Mouse (Mus musculus): ENCODE data around the gene P2ry14. TPM values are rescaled to one million over a fixed set of nuclear protein-coding genes. Genes with fewer than 3 reads are reported as not detected.

Gene P2ry14
- polyA plus RNA-seq (2012; rRNA removed): 3.9 and 5.3 TPM in 2 replicates

DNA sequence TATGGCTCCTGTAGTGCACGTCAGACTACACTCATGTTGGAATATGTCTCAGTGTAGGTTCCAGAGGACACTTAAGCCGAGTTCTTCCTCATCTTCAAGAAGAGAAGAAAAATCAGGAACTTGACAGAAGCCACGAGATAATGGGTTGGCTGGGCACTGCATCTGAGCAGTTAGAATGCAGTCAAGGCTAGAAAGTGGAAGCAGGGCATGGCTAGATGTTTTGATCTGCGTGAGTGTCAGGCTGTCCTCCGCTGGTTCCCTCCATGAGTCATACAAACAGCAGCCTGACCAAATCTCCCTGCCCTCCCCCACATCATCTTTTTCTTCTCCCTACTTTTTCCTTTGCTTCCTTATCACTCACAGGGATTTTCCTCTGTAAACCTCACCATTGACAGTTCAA, at the start of gene P2ry14:
Gene P2ry14, minus strand, starts transcription at position 195 of the 400 bp plus-strand sequence.
- H3K4me3 ChIP-seq (ENCODE audit: control insufficient read depth, insufficient read depth, low read length): no peak within 1 kb of the TSS
- H3K27me3 ChIP-seq (ENCODE audit: control insufficient read depth, insufficient read depth, low read length): no peaks in the 10 kb centered on the region
- no peaks in the 10 kb centered on the region for H3K4me1 ChIP-seq (replicated peaks; ENCODE audit: control insufficient read depth, insufficient read depth, low read length)
- 39% methylated on average over 5 of the region's 5 CpGs for WGBS
- no peak for DNase-seq
- TF ChIP-seq CTCF (IDR thresholded peaks at IDR 0.05; ENCODE audit: borderline replicate concordance, control insufficient read depth, extremely low read depth, insufficient read depth, low read length, poor library complexity): no peak
- no peak for TF ChIP-seq POLR2A (IDR thresholded peaks at IDR 0.05; ENCODE audit: control insufficient read depth, extremely low read depth, insufficient read depth, low read length, poor library complexity)
- no peak within 1 kb of the TSS for H3K27ac ChIP-seq (ENCODE audit: control insufficient read depth, insufficient read depth, low read length)
- H3K36me3 ChIP-seq (ENCODE audit: control insufficient read depth, insufficient read depth, low read length): no peaks in the 10 kb centered on the region

DNA sequence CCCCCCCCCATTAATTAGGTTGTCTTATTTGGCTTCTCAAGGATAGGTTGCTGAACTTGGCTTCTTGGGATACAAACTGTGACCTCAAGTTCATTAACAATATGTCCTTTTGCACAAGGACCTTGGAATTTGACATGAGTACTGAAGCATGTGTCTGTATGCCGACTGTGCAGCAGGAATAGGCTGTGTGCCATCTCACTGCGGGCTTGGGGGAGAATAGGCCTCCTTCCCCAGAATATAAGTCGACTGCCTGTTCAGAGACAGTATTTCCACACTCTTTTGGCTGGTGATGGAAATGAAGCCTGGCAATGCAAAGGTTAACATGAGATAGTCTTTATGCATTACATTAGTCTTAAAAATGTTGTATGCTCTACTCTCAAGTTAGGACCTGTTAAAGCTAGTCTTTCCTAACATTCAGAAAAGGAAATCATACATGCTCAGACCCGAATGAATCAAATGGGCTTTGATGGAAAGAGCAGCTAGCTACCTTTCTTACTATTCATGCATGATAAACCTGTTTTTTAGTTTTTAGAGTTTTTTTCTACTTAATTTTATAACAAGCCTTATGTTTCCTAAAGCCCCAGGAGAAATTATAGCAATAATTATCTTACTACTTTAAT, 44.0 kb upstream of the P2ry14 start:
- peaks cover 14% of the 10 kb centered on the region for H3K4me1 ChIP-seq (replicated peaks; ENCODE audit: control insufficient read depth, insufficient read depth, low read length)
- no peaks in the 10 kb centered on the region for H3K36me3 ChIP-seq (ENCODE audit: control insufficient read depth, insufficient read depth, low read length)
- no peak for TF ChIP-seq POLR2A (IDR thresholded peaks at IDR 0.05; ENCODE audit: control insufficient read depth, extremely low read depth, insufficient read depth, low read length, poor library complexity)
- TF ChIP-seq CTCF (IDR thresholded peaks at IDR 0.05; ENCODE audit: borderline replicate concordance, control insufficient read depth, extremely low read depth, insufficient read depth, low read length, poor library complexity): no peak
- no peak overlapping the region for H3K27ac ChIP-seq (ENCODE audit: control insufficient read depth, insufficient read depth, low read length)
- no peaks in the 10 kb centered on the region for H3K27me3 ChIP-seq (ENCODE audit: control insufficient read depth, insufficient read depth, low read length)
- no peak for DNase-seq
- no peak overlapping the region for H3K4me3 ChIP-seq (ENCODE audit: control insufficient read depth, insufficient read depth, low read length)
- 94% methylated on average over 4 of the region's 4 CpGs for WGBS

DNA sequence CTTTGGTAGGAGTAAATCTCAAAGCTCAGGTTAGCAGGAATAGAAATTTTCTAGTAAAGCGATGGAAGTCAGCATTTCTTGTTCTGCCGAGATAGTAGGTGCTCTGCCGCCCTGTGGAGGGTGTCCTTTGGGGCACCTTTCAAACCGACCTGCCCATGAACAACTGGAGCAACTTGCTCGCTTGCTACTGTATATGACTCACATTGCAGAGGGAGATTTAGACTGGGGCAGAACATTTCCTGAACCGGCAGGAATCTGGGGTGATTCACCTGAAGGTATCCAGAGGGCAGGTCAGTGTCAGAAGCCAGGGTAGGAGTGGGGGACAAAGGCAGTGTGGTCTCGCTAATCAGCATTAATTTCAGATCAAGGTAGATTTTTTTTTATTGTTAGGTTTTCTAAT, 41.5 kb upstream of the P2ry14 start, which contains the start of gene Gpr87:
Gene Gpr87, minus strand, starts transcription at position 167 of the 400 bp plus-strand sequence.
- Histone ChIP-seq H3K36me3 (ENCODE audit: control insufficient read depth, insufficient read depth, low read length) (no peaks in the 10 kb centered on the region), H3K4me1 (replicated peaks; ENCODE audit: control insufficient read depth, insufficient read depth, low read length) (peaks cover under 1% of the 10 kb centered on the region), H3K27ac (ENCODE audit: control insufficient read depth, insufficient read depth, low read length) (no peak within 1 kb of the TSS), H3K4me3 (ENCODE audit: control insufficient read depth, insufficient read depth, low read length) (no peak within 1 kb of the TSS), H3K27me3 (ENCODE audit: control insufficient read depth, insufficient read depth, low read length) (no peaks in the 10 kb centered on the region)
- DNase-seq: no peak
- TF ChIP-seq POLR2A (IDR thresholded peaks at IDR 0.05; ENCODE audit: control insufficient read depth, extremely low read depth, insufficient read depth, low read length, poor library complexity): no peak
- no peak for TF ChIP-seq CTCF (IDR thresholded peaks at IDR 0.05; ENCODE audit: borderline replicate concordance, control insufficient read depth, extremely low read depth, insufficient read depth, low read length, poor library complexity)
- WGBS: 95% methylated on average over 7 of the region's 7 CpGs

DNA sequence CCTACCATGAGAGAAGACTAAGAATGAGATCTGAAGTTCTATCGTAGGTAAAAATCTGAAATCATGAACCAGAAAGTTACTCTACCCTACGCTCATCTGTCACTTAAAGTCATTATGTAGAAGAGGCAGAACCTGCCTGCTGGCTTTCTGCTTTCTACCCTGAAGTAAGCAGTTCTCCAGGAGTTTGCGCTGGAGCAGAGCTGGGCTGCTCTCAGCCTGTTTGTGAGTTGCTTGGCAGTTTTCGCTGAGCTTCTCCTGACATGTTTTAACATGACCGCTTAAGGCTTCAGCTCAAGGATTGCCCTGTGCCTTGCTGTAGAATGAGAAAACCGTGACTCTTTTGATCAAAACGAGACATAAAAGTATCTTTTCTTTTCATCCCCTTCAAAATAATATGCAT, 40.7 kb upstream of the P2ry14 start:
- WGBS: 90% methylated on average over 7 of the region's 7 CpGs
- Histone ChIP-seq H3K4me3 (ENCODE audit: control insufficient read depth, insufficient read depth, low read length) (no peak overlapping the region), H3K4me1 (replicated peaks; ENCODE audit: control insufficient read depth, insufficient read depth, low read length) (no peaks in the 10 kb centered on the region), H3K27ac (ENCODE audit: control insufficient read depth, insufficient read depth, low read length) (no peak overlapping the region), H3K27me3 (ENCODE audit: control insufficient read depth, insufficient read depth, low read length) (no peaks in the 10 kb centered on the region), H3K36me3 (ENCODE audit: control insufficient read depth, insufficient read depth, low read length) (no peaks in the 10 kb centered on the region)
- DNase-seq: no peak
- no peak for TF ChIP-seq CTCF (IDR thresholded peaks at IDR 0.05; ENCODE audit: borderline replicate concordance, control insufficient read depth, extremely low read depth, insufficient read depth, low read length, poor library complexity)

DNA sequence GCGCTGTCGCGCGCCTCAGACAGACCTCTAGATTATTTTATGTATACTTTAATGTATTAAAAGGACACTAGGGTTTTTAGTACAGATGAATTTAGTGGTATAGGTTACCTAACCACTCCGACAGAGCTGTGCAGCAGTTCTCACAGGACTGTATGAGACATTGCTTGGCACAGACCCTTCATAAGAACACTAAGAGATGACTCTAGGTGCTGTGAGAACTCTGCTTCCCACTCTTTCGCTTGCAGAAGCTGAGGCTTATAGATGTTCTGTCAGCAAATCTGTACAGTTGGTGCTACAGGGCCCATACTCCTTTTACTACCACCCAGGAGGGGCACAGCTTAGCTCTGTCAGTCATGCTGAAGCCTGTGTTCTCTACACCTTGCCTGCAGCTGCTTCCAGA, 38.3 kb upstream of the P2ry14 start:
- H3K27me3 ChIP-seq (ENCODE audit: control insufficient read depth, insufficient read depth, low read length): no peaks in the 10 kb centered on the region
- 95% methylated on average over 6 of the region's 6 CpGs for WGBS
- no peak for DNase-seq
- peaks cover 3% of the 10 kb centered on the region; the same call in 1 of the 2 replicates for H3K4me1 ChIP-seq (replicated peaks; ENCODE audit: control insufficient read depth, insufficient read depth, low read length)
- no peak overlapping the region for H3K4me3 ChIP-seq (ENCODE audit: control insufficient read depth, insufficient read depth, low read length)
- no peaks in the 10 kb centered on the region for H3K36me3 ChIP-seq (ENCODE audit: control insufficient read depth, insufficient read depth, low read length)
- no peak overlapping the region for H3K27ac ChIP-seq (ENCODE audit: control insufficient read depth, insufficient read depth, low read length)
- TF ChIP-seq POLR2A (IDR thresholded peaks at IDR 0.05; ENCODE audit: control insufficient read depth, extremely low read depth, insufficient read depth, low read length, poor library complexity): no peak
- no peak for TF ChIP-seq CTCF (IDR thresholded peaks at IDR 0.05; ENCODE audit: borderline replicate concordance, control insufficient read depth, extremely low read depth, insufficient read depth, low read length, poor library complexity)

DNA sequence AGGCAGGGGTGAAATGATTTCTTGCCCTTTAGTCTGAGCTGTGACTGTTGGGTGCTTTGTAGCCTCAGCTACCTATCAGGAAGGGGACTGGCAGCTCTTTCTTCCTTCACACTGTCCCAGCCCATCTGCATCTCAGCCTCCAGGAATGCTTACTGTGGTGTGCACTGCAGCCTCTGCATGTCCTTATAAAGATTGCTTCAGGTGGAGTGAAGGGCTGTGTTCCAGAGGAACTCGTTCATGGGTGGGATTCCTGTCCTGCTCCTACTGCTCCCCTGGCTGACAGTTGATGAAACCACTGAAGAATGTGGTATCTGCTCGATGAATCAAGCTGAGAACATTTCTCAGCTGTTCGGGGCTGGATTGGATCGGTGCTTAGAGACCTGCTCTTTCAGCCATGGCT, 33.9 kb upstream of the P2ry14 start:
- Histone ChIP-seq H3K36me3 (ENCODE audit: control insufficient read depth, insufficient read depth, low read length) (no peaks in the 10 kb centered on the region), H3K4me1 (replicated peaks; ENCODE audit: control insufficient read depth, insufficient read depth, low read length) (peaks cover 3% of the 10 kb centered on the region; the same call in 1 of the 2 replicates)

More for the DNA sequence above, 33.9 kb upstream of the P2ry14 start:
- H3K27me3 ChIP-seq (ENCODE audit: control insufficient read depth, insufficient read depth, low read length): no peaks in the 10 kb centered on the region
- TF ChIP-seq POLR2A (IDR thresholded peaks at IDR 0.05; ENCODE audit: control insufficient read depth, extremely low read depth, insufficient read depth, low read length, poor library complexity): no peak
- no peak for TF ChIP-seq CTCF (IDR thresholded peaks at IDR 0.05; ENCODE audit: borderline replicate concordance, control insufficient read depth, extremely low read depth, insufficient read depth, low read length, poor library complexity)
- no peak overlapping the region for H3K4me3 ChIP-seq (ENCODE audit: control insufficient read depth, insufficient read depth, low read length)
- peak overlapping the region; percentile 58; the same call in 1 of the 2 replicates for H3K27ac ChIP-seq (ENCODE audit: control insufficient read depth, insufficient read depth, low read length)
- no peak for DNase-seq
- WGBS: 89% methylated on average over 4 of the region's 4 CpGs
